Mouse (Mus musculus): ENCODE data around the gene Pcolce. TPM values are rescaled to one million over a fixed set of nuclear protein-coding genes. Genes with fewer than 3 reads are reported as not detected.
A peak's percentile ranks its signal among the peaks of the same experiment; 100 is the strongest.

Pcolce gene
- total and polyA plus RNA-seq, 2 experiments = 4.4 to 11.9 TPM

DNA sequence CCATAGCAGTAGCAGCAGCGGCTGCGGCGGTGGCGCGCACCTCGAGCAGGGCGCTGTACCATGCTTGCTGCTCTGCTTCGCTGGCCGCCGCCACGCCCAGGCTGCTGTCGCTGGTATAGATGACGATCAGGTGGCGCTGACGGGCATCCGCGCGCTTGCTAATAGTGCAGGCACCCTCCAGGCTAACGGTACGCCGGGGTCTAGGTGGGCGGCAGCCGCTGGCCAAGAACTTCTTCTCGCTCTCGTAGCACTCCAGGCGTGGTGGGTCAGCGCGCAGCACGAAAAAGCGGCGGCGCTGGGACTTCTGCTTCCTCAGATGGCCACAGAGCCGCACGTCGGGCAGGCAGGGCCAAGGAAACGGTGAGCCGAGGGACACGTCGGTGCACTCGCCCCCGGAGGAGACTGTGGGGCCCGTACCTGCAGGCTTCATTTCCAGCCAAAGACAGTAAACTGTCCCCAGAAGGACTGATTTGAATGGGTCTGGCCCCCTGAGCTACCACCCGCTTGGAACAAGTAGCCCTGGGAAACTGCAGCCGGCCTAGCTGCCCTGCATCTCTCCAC lies 31.6 kb upstream of the Pcolce start:
- Histone ChIP-seq H3K9ac (ENCODE audit: low read depth, low read length) (peak overlapping the region; percentile 36; the same call in 1 of the 2 replicates), H3K4me1 (ENCODE audit: control insufficient read depth, insufficient read depth, low read length) (no peaks in the 10 kb centered on the region)
- WGBS = 3% methylated on average over 44 of the region's 44 CpGs

DNA sequence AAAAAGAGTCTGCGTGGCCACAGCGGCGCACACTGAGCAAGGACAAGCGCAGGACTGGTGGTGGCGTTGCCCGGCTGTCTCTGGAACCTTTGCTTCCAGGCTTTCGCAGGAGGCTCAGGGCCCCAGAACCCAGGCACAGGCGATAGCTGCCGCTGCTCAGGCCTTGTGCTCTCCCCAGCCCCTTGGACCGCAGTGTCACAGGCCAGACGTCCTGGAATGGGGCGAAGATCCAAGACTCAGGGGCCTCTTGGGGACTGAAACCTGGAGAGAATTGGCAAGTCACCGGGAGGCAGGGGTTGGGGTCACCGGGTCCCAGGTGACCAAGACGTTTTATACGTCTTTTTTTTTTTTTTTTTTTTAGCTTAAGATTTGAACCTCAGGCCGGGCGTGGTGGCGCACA lies 30.9 kb upstream of the Pcolce start:
- no peak for DNase-seq (ENCODE audit: extremely low read depth, low read depth, low spot score)
- H3K27me3 ChIP-seq (ENCODE audit: control insufficient read depth, insufficient read depth, low read length) = no peaks in the 10 kb centered on the region
- no peak for TF ChIP-seq POLR2A (IDR thresholded peaks at IDR 0.05; ENCODE audit: extremely low read depth, insufficient read depth, low read length)
- no peak for TF ChIP-seq CTCF (IDR thresholded peaks at IDR 0.05; ENCODE audit: low read depth, low read length)
- no peak overlapping the region for H3K9ac ChIP-seq (ENCODE audit: low read depth, low read length)
- no peaks in the 10 kb centered on the region for H3K36me3 ChIP-seq (ENCODE audit: control insufficient read depth, insufficient read depth, low read length)
- no peaks in the 10 kb centered on the region for H3K4me1 ChIP-seq (ENCODE audit: control insufficient read depth, insufficient read depth, low read length)
- H3K79me2 ChIP-seq (ENCODE audit: control insufficient read depth, insufficient read depth, low read length) = no peaks in the 10 kb centered on the region
- no peak overlapping the region for H3K4me3 ChIP-seq (ENCODE audit: insufficient read depth, low read depth, low read length)
- H3K27ac ChIP-seq (replicated peaks; ENCODE audit: insufficient read depth, low read depth, low read length) = no peak overlapping the region
- 67% methylated on average over 19 of the region's 19 CpGs for WGBS

More for the DNA sequence above, 31.6 kb upstream of the Pcolce start:
- TF ChIP-seq POLR2A (IDR thresholded peaks at IDR 0.05; ENCODE audit: extremely low read depth, insufficient read depth, low read length) (no peak), CTCF (IDR thresholded peaks at IDR 0.05; ENCODE audit: low read depth, low read length) (no peak)
- Histone ChIP-seq H3K27ac (replicated peaks; ENCODE audit: insufficient read depth, low read depth, low read length) (no peak overlapping the region), H3K4me3 (ENCODE audit: insufficient read depth, low read depth, low read length) (peak overlapping the region; percentile 41), H3K27me3 (ENCODE audit: control insufficient read depth, insufficient read depth, low read length) (no peaks in the 10 kb centered on the region), H3K79me2 (ENCODE audit: control insufficient read depth, insufficient read depth, low read length) (no peaks in the 10 kb centered on the region), H3K36me3 (ENCODE audit: control insufficient read depth, insufficient read depth, low read length) (no peaks in the 10 kb centered on the region)
- DNase-seq (ENCODE audit: extremely low read depth, low read depth, low spot score) = no peak

DNA sequence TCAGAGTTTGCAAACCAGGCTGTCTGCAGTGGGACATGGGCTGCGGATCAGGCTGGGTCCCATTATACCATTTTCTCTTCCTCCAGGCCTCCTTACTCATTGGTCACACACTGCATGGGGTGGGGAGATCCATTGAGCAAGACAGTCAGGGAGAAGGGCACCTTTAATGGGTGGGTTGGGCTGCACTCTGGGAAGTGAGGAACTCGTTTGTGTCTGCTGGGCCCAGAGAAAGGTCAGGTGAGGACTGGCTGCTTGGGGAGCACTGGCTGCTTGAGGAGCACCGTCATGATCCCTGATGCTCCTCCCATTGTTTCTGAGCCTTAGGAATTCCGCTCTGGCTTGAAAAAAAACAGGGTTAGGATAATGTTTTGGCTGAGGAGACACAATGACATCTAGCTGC lies 29.3 kb upstream of the Pcolce start:
- H3K27ac ChIP-seq (replicated peaks; ENCODE audit: insufficient read depth, low read depth, low read length) = no peak overlapping the region
- no peaks in the 10 kb centered on the region for H3K27me3 ChIP-seq (ENCODE audit: control insufficient read depth, insufficient read depth, low read length)
- 77% methylated on average over 4 of the region's 4 CpGs for WGBS
- H3K9ac ChIP-seq (ENCODE audit: low read depth, low read length) = no peak overlapping the region
- H3K79me2 ChIP-seq (ENCODE audit: control insufficient read depth, insufficient read depth, low read length) = no peaks in the 10 kb centered on the region
- DNase-seq (ENCODE audit: extremely low read depth, low read depth, low spot score) = no peak
- H3K36me3 ChIP-seq (ENCODE audit: control insufficient read depth, insufficient read depth, low read length) = peaks cover 6% of the 10 kb centered on the region; the same call in 1 of the 2 replicates
- no peak overlapping the region for H3K4me3 ChIP-seq (ENCODE audit: insufficient read depth, low read depth, low read length)
- TF ChIP-seq POLR2A (IDR thresholded peaks at IDR 0.05; ENCODE audit: extremely low read depth, insufficient read depth, low read length) (no peak), CTCF (IDR thresholded peaks at IDR 0.05; ENCODE audit: low read depth, low read length) (no peak)
- no peaks in the 10 kb centered on the region for H3K4me1 ChIP-seq (ENCODE audit: control insufficient read depth, insufficient read depth, low read length)

DNA sequence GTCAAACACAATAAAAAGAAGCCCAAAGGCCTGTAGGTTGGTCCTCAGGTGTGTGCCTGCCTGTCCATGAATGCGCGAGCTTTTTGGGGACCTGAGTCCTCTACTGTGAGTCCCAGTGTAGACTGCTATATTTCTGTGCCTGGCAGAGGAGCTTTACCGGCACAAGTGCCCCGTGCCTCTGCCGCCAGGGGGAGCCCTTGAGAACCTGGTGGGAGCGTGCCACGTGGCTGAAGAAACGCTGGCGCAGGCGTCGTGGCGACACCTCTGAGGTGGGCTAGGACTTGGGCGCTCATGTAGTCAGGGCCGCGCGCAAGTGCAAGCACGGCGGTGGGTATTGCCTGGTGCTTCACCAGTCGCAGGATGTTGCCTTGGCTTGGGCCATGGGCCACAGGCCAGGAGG lies 27.5 kb upstream of the Pcolce start, which contains the start of gene Sap25:
Gene Sap25, plus strand, starts transcription at position 281 of the 400 bp plus-strand sequence.
- Histone ChIP-seq H3K4me1 (ENCODE audit: control insufficient read depth, insufficient read depth, low read length) (no peaks in the 10 kb centered on the region), H3K27ac (replicated peaks; ENCODE audit: insufficient read depth, low read depth, low read length) (no peak within 1 kb of the TSS), H3K36me3 (ENCODE audit: control insufficient read depth, insufficient read depth, low read length) (peaks cover 15% of the 10 kb centered on the region), H3K27me3 (ENCODE audit: control insufficient read depth, insufficient read depth, low read length) (no peaks in the 10 kb centered on the region), H3K4me3 (ENCODE audit: insufficient read depth, low read depth, low read length) (no peak within 1 kb of the TSS), H3K79me2 (ENCODE audit: control insufficient read depth, insufficient read depth, low read length) (no peaks in the 10 kb centered on the region), H3K9ac (ENCODE audit: low read depth, low read length) (no peak within 1 kb of the TSS)
- WGBS = 80% methylated on average over 19 of the region's 19 CpGs
- no peak for DNase-seq (ENCODE audit: extremely low read depth, low read depth, low spot score)
- peak; percentile 73 for TF ChIP-seq CTCF (IDR thresholded peaks at IDR 0.05; ENCODE audit: low read depth, low read length)
- no peak for TF ChIP-seq POLR2A (IDR thresholded peaks at IDR 0.05; ENCODE audit: extremely low read depth, insufficient read depth, low read length)

DNA sequence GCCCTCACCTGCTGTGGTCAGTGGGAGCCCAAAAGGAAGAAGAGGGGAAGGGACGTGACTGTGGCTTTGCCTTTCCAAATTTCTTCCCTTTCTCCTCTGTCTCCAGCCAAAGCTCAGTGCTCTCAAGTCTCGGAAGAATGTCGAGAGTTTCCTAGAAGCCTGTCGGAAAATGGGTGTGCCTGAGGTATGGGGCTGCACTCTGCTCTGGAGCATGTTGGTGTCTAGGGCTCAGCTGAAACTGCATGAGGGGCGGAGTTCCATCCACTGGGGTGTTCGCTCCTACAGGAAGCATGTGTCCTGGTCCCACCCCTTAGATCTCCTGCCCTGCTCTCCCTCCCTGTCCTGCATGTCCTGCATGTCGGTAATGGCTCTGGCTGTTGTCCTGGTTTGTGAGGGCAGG lies 25.9 kb upstream of the Pcolce start:
- TF ChIP-seq CTCF (IDR thresholded peaks at IDR 0.05; ENCODE audit: low read depth, low read length) (no peak), POLR2A (IDR thresholded peaks at IDR 0.05; ENCODE audit: extremely low read depth, insufficient read depth, low read length) (no peak)
- H3K27ac ChIP-seq (replicated peaks; ENCODE audit: insufficient read depth, low read depth, low read length) = no peak overlapping the region
- no peak overlapping the region for H3K9ac ChIP-seq (ENCODE audit: low read depth, low read length)
- 83% methylated on average over 7 of the region's 7 CpGs for WGBS
- peaks cover 17% of the 10 kb centered on the region for H3K36me3 ChIP-seq (ENCODE audit: control insufficient read depth, insufficient read depth, low read length)
- DNase-seq (ENCODE audit: extremely low read depth, low read depth, low spot score) = no peak
- no peak overlapping the region for H3K4me3 ChIP-seq (ENCODE audit: insufficient read depth, low read depth, low read length)
- no peaks in the 10 kb centered on the region for H3K4me1 ChIP-seq (ENCODE audit: control insufficient read depth, insufficient read depth, low read length)
- H3K27me3 ChIP-seq (ENCODE audit: control insufficient read depth, insufficient read depth, low read length) = no peaks in the 10 kb centered on the region
- H3K79me2 ChIP-seq (ENCODE audit: control insufficient read depth, insufficient read depth, low read length) = no peaks in the 10 kb centered on the region

DNA sequence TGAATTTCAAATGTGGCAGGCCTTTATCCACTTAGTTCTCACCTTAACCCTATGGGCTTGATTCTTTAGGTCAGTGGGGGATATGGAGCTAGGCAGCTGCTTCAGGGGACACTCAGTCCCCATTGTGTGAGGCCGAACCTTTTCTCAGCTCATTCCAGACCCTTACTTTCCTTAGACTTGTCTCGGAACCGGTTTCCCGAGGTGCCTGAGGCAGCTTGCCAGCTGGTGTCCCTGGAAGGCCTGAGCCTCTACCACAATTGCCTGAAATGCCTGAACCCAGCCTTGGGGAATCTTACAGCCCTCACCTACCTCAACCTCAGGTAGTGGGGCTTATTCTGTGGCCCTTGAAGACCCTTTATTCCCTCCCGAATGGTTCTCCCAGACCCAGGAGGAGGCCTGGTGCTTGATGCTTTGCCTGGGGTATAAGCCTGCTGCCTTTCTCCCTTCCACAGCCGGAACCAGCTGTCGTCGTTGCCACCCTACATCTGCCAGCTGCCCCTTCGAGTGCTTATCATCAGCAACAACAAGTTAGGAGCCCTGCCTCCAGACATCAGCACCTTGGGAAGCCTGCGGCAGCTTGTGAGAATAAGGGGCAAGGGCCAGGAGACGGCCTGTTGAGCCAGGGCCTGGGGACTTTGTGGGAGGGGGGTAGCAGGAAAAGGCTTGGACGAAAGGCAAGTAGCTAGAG lies 20.0 kb upstream of the Pcolce start:
- peaks cover 12% of the 10 kb centered on the region for H3K36me3 ChIP-seq (ENCODE audit: control insufficient read depth, insufficient read depth, low read length)
- H3K4me3 ChIP-seq (ENCODE audit: insufficient read depth, low read depth, low read length) = no peak overlapping the region
- no peak overlapping the region for H3K27ac ChIP-seq (replicated peaks; ENCODE audit: insufficient read depth, low read depth, low read length)
- no peaks in the 10 kb centered on the region for H3K4me1 ChIP-seq (ENCODE audit: control insufficient read depth, insufficient read depth, low read length)
- no peak for TF ChIP-seq POLR2A (IDR thresholded peaks at IDR 0.05; ENCODE audit: extremely low read depth, insufficient read depth, low read length)
- no peak for TF ChIP-seq CTCF (IDR thresholded peaks at IDR 0.05; ENCODE audit: low read depth, low read length)
- no peak overlapping the region for H3K9ac ChIP-seq (ENCODE audit: low read depth, low read length)
- H3K79me2 ChIP-seq (ENCODE audit: control insufficient read depth, insufficient read depth, low read length) = peaks cover 6% of the 10 kb centered on the region; the same call in 1 of the 2 replicates
- 89% methylated on average over 12 of the region's 12 CpGs for WGBS
- no peaks in the 10 kb centered on the region for H3K27me3 ChIP-seq (ENCODE audit: control insufficient read depth, insufficient read depth, low read length)
- no peak for DNase-seq (ENCODE audit: extremely low read depth, low read depth, low spot score)
